Mouse (Mus musculus) erythroblast, adult 5-6 weeks (primary cell): Measurements from ENCODE around the gene Gm10717. TPM values are rescaled to one million over a fixed set of nuclear protein-coding genes. Genes with fewer than 3 reads are reported as not detected.
"Not testable (repeated sequence)": the region's sequence is repeated elsewhere in the genome, so short reads cannot be mapped to it uniquely, and the experiment has no call there.

Experiments
- ATAC-seq: replicated peaks from 2 replicates; pipeline ENCODE4 v1.8.0; 2016; ENCODE audit warnings: moderate number of reproducible peaks, mild to moderate bottlenecking, moderate TSS enrichment, inconsistent platforms; ENCODE audit not compliant: poor library complexity, low FRiP score, severe bottlenecking
- total RNA-seq, 2 experiments: library from RNA; stranded (forward) in 1 of 2; stranded (reverse) in 1 of 2; fragments of 150-400 nt in 1 of 2; fragments of 200-764, 138-1000 nt in 1 of 2; gene quantifications; 2 replicates each; pipeline versions ENCODE4 v1.2.3 to v1.2.4; 2015 to 2017; ENCODE audit warnings: low replicate concordance in 2 of 2

Gene Gm10717
- total RNA-seq (2015; ENCODE audit: low replicate concordance) (3.8 and 9.6 TPM in 2 replicates), total RNA-seq (2017; ENCODE audit: low replicate concordance) (40.0 and 125 TPM in 2 replicates)

DNA sequence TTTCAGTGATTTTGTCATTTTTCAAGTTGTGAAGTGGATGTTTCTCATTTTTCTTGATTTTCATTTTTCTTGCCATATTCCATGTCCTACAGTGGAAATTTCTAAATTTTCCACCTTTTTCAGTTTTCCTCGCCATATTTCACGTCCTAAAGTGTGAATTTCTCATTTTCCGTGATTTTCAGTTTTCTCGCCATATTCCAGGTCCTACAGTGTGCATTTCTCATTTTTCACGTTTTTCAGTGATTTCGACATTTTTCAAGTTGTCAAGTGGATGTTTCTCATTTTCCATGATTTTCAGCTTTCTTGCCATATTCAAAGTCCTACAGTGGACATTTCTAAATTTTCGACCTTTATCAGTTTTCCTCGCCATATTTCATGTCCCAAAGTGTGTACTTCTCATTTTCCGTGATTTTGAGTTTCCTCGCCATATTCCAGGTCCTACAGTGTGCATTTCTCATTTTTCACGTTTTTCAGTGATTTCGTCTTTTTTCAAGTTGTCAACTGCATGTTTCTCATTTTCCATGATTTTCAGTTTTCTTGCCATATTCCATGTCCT lies at the start of gene Gm10717:
Gm10717 (plus strand) TSS at position 506 of the 556 bp plus-strand sequence.
- ATAC-seq: not testable (repeated sequence)

DNA sequence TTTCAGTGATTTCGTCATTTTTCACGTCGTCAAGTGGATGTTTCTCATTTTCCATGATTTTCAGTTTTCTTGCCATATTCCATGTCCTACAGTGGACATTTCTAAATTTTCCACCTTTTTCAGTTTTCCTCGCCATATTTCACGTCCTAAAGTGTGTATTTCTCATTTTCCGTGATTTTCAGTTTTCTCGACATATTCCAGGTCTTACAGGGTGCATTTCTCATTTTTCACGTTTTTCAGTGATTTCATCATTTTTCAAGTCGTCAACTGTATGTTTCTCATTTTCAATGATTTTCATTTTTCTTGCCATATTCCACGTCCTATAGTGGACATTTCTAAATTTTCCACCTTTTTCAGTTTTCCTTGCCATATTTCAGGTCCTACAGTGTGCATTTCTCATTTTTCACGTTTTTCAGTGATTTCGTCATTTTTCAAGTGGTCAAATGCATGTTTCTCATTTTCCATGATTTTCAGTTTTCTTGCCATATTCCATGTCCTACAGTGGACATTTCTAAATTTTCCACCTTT lies 24.7 kb upstream of the Gm10717 start, which contains the start of gene Gm10722:
Gm10722 (plus strand) TSS at position 478 of the 528 bp plus-strand sequence.
- not testable (repeated sequence) for ATAC-seq

DNA sequence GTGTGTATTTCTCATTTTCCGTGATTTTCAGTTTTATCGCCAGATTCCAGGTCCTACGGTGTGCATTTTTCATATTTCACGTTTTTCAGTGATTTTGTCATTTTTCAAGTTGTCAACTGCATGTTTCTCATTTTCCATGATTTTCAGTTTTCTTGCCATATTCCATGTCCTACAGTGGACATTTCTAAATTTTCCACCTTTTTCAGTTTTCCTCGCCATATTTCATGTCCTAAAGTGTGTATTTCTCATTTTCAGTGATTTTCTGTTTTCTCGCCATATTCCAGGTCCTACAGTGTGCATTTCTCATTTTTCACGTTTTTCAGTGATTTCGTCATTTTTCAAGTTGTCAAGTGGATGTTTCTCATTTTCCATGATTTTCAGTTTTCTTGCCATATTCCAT lies 24.2 kb upstream of the Gm10717 start:
- not testable (repeated sequence) for ATAC-seq

DNA sequence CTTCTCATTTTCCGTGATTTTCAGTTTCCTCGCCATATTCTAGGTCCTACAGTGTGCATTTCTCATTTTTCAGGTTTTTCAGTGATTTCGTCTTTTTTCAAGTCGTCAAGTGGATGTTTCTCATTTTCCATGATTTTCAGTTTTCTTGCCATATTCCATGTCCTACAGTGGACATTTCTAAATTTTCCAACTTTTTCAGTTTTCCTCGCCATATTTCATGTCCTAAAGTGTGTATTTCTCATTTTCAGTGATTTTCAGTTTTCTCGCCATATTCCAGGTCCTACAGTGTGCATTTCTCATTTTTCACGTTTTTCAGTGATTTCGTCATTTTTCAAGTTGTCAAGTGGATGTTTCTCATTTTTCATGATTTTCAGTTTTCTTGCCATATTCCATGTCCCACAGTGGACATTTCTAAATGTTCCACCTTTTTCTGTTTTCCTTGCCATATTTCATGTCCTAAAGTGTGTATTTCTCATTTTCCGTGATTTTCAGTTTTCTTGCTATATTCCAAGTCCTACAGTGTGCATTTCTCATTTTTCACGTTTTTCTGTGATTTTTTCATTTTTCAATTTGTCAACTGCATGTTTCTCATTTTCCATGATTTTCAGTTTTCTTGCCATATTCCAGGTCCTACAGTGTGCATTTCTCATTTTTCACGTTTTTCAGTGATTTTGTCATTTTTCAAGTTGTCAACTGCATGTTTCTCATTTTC lies 23.1 kb upstream of the Gm10717 start:
- 0 out of 2 replicates have a peak, but pooled peaks have one; percentile 55 for ATAC-seq

GRCm38 (mm10) chr9:3002794-3003396 lies 22.3 kb upstream of the Gm10717 start, which contains the start of gene Gm11168:
Gene Gm11168, plus strand, starts transcription at chr9:3003346.
- not testable (repeated sequence) for ATAC-seq

GRCm38 (mm10) chr9:3006179-3006578 lies 19.0 kb upstream of the Gm10717 start:
- ATAC-seq: peak; percentile 55

DNA sequence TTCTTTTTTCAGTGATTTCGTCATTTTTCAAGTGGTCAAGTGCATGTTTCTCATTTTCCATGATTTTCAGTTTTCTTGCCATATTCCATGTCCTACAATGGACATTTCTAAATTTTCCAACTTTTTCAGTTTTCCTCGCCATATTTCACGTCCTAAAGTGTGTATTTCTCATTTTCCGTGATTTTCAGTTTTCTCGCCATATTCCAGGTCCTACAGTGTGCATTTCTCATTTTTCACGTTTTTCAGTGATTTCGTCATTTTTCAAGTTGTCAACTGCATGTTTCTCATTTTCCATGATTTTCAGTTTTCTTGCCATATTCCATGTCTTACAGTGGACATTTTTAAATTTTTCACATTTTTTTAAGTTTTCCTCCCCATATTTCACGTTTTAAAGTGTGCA lies 18.6 kb upstream of the Gm10717 start:
- not testable (repeated sequence) for ATAC-seq

DNA sequence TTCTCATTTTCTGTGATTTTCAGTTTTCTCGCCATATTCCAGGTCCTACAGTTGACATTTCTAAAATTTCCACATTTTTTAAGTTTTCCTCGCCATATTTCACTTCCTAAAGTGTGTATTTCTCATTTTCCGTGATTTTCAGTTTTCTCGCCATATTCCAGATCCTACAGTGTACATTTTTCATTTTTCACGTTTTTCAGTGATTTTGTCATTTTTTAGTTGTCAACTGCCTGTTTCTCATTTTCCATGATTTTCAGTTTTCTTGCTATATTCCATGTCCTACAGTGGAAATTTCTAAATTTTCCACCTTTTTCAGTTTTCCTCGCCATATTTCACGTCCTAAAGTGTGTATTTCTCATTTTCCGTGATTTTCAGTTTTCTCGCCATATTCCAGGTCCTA lies 17.9 kb upstream of the Gm10717 start:
- ATAC-seq: peak; percentile 34; the same call in 1 of the 2 replicates

DNA sequence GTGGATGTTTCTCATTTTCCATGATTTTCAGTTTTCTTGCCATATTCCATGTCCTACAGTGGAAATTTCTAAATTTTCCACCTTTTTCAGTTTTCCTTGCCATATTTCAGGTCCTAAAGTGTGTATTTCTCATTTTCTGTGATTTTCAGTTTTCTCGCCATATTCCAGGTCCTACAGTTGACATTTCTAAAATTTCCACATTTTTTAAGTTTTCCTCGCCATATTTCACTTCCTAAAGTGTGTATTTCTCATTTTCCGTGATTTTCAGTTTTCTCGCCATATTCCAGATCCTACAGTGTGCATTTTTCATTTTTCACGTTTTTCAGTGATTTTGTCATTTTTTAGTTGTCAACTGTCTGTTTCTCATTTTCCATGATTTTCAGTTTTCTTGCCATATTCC lies 15.9 kb upstream of the Gm10717 start:
- peak; percentile 44 for ATAC-seq

- ATAC-seq: peak; percentile 58
These were observed 13.1 kb upstream of the Gm10717 start for GRCm38 (mm10) chr9:3012054-3012621.

DNA sequence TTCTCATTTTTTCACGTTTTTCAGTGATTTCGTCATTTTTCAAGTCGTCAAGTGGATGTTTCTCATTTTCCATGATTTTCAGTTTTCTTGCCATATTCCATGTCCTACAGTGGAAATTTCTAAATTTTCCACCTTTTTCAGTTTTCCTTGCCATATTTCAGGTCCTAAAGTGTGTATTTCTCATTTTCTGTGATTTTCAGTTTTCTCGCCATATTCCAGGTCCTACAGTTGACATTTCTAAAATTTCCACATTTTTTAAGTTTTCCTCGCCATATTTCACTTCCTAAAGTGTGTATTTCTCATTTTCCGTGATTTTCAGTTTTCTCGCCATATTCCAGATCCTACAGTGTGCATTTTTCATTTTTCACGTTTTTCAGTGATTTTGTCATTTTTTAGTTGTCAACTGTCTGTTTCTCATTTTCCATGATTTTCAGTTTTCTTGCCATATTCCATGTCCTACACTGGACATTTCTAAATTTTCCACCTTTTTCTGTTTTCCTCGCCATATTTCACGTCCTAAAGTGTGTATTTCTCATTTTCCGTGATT lies 12.4 kb upstream of the Gm10717 start, which contains the start of gene Gm10721:
Gm10721 (plus strand) TSS at position 408 of the 547 bp plus-strand sequence.
- ATAC-seq: peak; percentile 53

DNA sequence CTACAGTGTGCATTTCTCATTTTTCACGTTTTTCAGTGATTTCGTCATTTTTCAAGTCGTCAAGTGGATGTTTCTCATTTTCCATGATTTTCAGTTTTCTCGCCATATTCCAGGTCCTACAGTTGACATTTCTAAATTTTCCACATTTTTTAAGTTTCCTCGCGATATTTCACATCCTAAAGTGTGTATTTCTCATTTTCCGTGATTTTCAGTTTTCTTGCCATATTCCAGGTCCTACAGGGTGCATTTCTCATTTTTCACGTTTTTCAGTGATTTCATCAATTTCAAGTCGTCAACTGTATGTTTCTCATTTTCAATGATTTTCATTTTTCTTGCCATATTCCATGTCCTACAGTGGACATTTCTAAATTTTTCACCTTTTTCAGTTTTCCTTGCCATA lies 9.9 kb upstream of the Gm10717 start, which contains the start of gene Gm10720:
Gm10720 (plus strand) TSS at position 301 of the 400 bp plus-strand sequence.
- not testable (repeated sequence) for ATAC-seq

- ATAC-seq: not testable (repeated sequence)
These were observed 9.3 kb upstream of the Gm10717 start for GRCm38 (mm10) chr9:3015896-3016295.

DNA sequence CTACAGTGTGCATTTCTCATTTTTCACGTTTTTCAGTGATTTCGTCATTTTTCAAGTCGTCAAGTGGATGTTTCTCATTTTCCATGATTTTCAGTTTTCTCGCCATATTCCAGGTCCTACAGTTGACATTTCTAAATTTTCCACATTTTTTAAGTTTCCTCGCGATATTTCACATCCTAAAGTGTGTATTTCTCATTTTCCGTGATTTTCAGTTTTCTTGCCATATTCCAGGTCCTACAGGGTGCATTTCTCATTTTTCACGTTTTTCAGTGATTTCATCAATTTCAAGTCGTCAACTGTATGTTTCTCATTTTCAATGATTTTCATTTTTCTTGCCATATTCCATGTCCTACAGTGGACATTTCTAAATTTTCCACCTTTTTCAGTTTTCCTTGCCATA lies 8.1 kb upstream of the Gm10717 start, which contains the start of gene Gm10719:
Gm10719 (plus strand) TSS at position 301 of the 400 bp plus-strand sequence.
- not testable (repeated sequence) for ATAC-seq

GRCm38 (mm10) chr9:3018944-3019343 lies 6.3 kb upstream of the Gm10717 start:
- ATAC-seq: not testable (repeated sequence)

DNA sequence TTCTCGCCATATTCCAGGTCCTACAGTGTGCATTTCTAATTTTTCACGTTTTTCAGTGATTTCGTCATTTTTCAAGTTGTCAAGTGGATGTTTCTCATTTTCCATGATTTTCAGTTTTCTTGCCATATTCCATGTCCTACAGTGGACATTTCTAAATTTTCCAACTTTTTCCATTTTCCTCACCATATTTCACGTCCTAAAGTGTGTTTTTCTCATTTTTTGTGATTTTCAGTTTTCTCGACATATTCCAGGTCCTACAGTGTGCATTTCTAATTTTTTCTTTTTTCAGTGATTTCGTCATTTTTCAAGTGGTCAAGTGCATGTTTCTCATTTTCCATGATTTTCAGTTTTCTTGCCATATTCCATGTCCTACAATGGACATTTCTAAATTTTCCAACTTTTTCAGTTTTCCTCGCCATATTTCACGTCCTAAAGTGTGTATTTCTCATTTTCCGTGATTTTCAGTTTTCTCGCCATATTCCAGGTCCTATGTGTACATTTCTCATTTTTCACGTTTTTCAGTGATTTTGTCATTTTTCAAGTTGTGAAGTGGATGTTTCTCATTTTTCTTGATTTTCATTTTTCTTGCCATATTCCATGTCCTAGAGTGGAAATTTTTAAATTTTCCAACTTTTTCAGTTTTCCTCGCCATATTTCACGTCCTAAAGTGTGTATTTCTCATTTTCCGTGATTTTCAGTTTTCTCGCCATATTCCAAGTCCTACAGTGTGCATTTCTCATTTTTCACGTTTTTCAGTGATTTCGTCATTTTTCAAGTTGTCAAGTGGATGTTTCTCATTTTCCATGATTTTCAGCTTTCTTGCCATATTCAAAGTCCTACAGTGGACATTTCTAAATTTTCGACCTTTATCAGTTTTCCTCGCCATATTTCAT lies 5.1 kb upstream of the Gm10717 start:
- peak; percentile 57 for ATAC-seq

GRCm38 (mm10) chr9:3022316-3023008 lies 2.8 kb upstream of the Gm10717 start:
- not testable (repeated sequence) for ATAC-seq
